Mouse (Mus musculus) erythroblast, embryonic 14.5 days (primary cell): ENCODE results near the gene Prpf38b.

Source experiments
- GATA1 ChIP-seq: IDR thresholded peaks from 2 replicates; pipeline ENCODE4 v1.6.1; 2012; ENCODE audit warnings: low read length, inconsistent platforms, mixed read lengths
- TAL1 ChIP-seq: IDR thresholded peaks from 3 replicates; pipeline ENCODE4 v1.6.1; 2012; ENCODE audit warnings: low read length, inconsistent platforms, mixed read lengths

GRCm38 (mm10) chr3:108879129-108879528 lies 32.4 kb downstream of the Prpf38b start:
- no peak for TF ChIP-seq GATA1
- TF ChIP-seq TAL1 = no peak
